Mouse (Mus musculus): ENCODE measurements around the gene Trub2.

The Trub2 gene

GRCm38 (mm10) chr2:29773323-29773722, 15.0 kb downstream of the Trub2 start:
- DNase-seq (ENCODE audit: low spot score in 2 of 2) = no peak

GRCm38 (mm10) chr2:29771611-29772461, 16.5 kb downstream of the Trub2 start:
- DNase-seq (ENCODE audit: low spot score in 2 of 2) = no peak

GRCm38 (mm10) chr2:29770162-29770561, 18.1 kb downstream of the Trub2 start:
- DNase-seq (ENCODE audit: low spot score in 2 of 2) = no peak

GRCm38 (mm10) chr2:29768901-29769300, 19.4 kb downstream of the Trub2 start:
- DNase-seq (ENCODE audit: low spot score in 2 of 2) = no peak

- DNase-seq (ENCODE audit: low spot score in 2 of 2) = no peak
Measured at GRCm38 (mm10) chr2:29767976-29768709, 20.2 kb downstream of the Trub2 start.

GRCm38 (mm10) chr2:29764831-29765230, 23.5 kb downstream of the Trub2 start:
- DNase-seq (ENCODE audit: low spot score in 2 of 2) = peak; percentile 59 to 67

- DNase-seq (ENCODE audit: low spot score in 2 of 2) = no peak
Measured at GRCm38 (mm10) chr2:29755693-29756092, 32.6 kb downstream of the Trub2 start.

- no peak for DNase-seq (ENCODE audit: low spot score in 2 of 2)
Measured at GRCm38 (mm10) chr2:29752397-29752796, 35.9 kb downstream of the Trub2 start.

- DNase-seq (ENCODE audit: low spot score in 2 of 2) = no peak
Measured at GRCm38 (mm10) chr2:29751497-29751896, 36.8 kb downstream of the Trub2 start, which contains the start of gene Gm13420. Gene Gm13420, minus strand, starts transcription at chr2:29751685.

- no peak for DNase-seq (ENCODE audit: low spot score in 2 of 2)
Measured at GRCm38 (mm10) chr2:29748499-29748898, 39.8 kb downstream of the Trub2 start.

- DNase-seq (ENCODE audit: low spot score in 2 of 2) = no peak
Measured at GRCm38 (mm10) chr2:29747852-29748251, 40.5 kb downstream of the Trub2 start.

- no peak for DNase-seq (ENCODE audit: low spot score in 2 of 2)
Measured at GRCm38 (mm10) chr2:29747188-29747782, 41.0 kb downstream of the Trub2 start.

GRCm38 (mm10) chr2:29744256-29744655, 44.0 kb downstream of the Trub2 start:
- DNase-seq (ENCODE audit: low spot score in 2 of 2) = no peak

- no peak for DNase-seq (ENCODE audit: low spot score in 2 of 2)
Measured at GRCm38 (mm10) chr2:29741207-29741606, 47.1 kb downstream of the Trub2 start.

GRCm38 (mm10) chr2:29739368-29739767, 48.9 kb downstream of the Trub2 start:
- no peak for DNase-seq (ENCODE audit: low spot score in 2 of 2)

- no peak for DNase-seq (ENCODE audit: low spot score in 2 of 2)
Measured at GRCm38 (mm10) chr2:29738799-29739198, 49.5 kb downstream of the Trub2 start.

- DNase-seq (ENCODE audit: low spot score in 2 of 2) = no peak
Measured at GRCm38 (mm10) chr2:29737209-29737925, 50.9 kb downstream of the Trub2 start.

GRCm38 (mm10) chr2:29735708-29736107, 52.6 kb downstream of the Trub2 start:
- DNase-seq (ENCODE audit: low spot score in 2 of 2) = no peak

- DNase-seq (ENCODE audit: low spot score in 2 of 2) = no peak
Measured at GRCm38 (mm10) chr2:29733348-29733747, 55.0 kb downstream of the Trub2 start.

- DNase-seq (ENCODE audit: low spot score in 2 of 2) = no peak
Measured at GRCm38 (mm10) chr2:29732559-29732958, 55.7 kb downstream of the Trub2 start.

GRCm38 (mm10) chr2:29731545-29731944, 56.8 kb downstream of the Trub2 start:
- no peak for DNase-seq (ENCODE audit: low spot score in 2 of 2)

- no peak for DNase-seq (ENCODE audit: low spot score in 2 of 2)
Measured at GRCm38 (mm10) chr2:29729500-29729899, 58.8 kb downstream of the Trub2 start.
